Mouse (Mus musculus) embryonic facial prominence, embryonic 12.5 days (tissue): ENCODE data around the gene Was. TPM values are rescaled to one million over a fixed set of nuclear protein-coding genes. Genes with fewer than 3 reads are reported as not detected.

Experiments
- ATAC-seq: fragments of 200-750 bp; cut with Nextera tagmentation; 2 replicates; pipeline ENCODE4 v1.8.0; 2017; ENCODE audit not compliant: insufficient number of reproducible peaks, insufficient read depth, low FRiP score, low TSS enrichment
- H3K27ac ChIP-seq: fragments of 300-500 bp; sonication (generic); 2 replicates; pipeline ENCODE4 v1.5.1; 2016; ENCODE audit warnings: mild to moderate bottlenecking
- H3K27me3 ChIP-seq: fragments of 300-500 bp; sonication (generic); 2 replicates; pipeline ENCODE4 v1.6.1; 2016; ENCODE audit warnings: mild to moderate bottlenecking, moderate library complexity
- H3K36me3 ChIP-seq: fragments of 300-500 bp; sonication (generic); 2 replicates; pipeline ENCODE4 v1.6.1; 2016; ENCODE audit warnings: mild to moderate bottlenecking
- H3K4me1 ChIP-seq: fragments of 300-500 bp; sonication (generic); 2 replicates; pipeline ENCODE4 v1.6.1; 2016
- H3K4me2 ChIP-seq: fragments of 300-500 bp; sonication (generic); replicated peaks from 2 replicates; pipeline ENCODE4 v1.6.1; 2016; ENCODE audit warnings: mild to moderate bottlenecking, moderate library complexity
- H3K4me3 ChIP-seq: fragments of 300-500 bp; sonication (generic); 2 replicates; pipeline ENCODE4 v1.5.1; 2016; ENCODE audit warnings: mild to moderate bottlenecking
- H3K9ac ChIP-seq: fragments of 300-500 bp; sonication (generic); 2 replicates; pipeline ENCODE4 v1.6.1; 2016; ENCODE audit warnings: mild to moderate bottlenecking, moderate library complexity
- H3K9me3 ChIP-seq: fragments of 300-500 bp; sonication (generic); 2 replicates; pipeline ENCODE4 v1.6.1; 2016; ENCODE audit warnings: mild to moderate bottlenecking, moderate library complexity
- WGBS: fragments of 180-500 bp; shearing (Covaris S2); methylation state at CpG from one replicate; pipeline ENCODE4 v1.1.7; 2016; 5-methylcytosine and 5-hydroxymethylcytosine counted together
- polyA plus RNA-seq: library from polyadenylated mRNA; unstranded; fragments of >200 nt; fragmentation: Nextera tagmentation; extraction: Ambion mirVana; gene quantifications from 2 replicates; pipeline ENCODE4 v1.2.1, GENCODE M21; 2016

Was gene
- polyA plus RNA-seq = 0.19 and 0.20 TPM in 2 replicates

DNA sequence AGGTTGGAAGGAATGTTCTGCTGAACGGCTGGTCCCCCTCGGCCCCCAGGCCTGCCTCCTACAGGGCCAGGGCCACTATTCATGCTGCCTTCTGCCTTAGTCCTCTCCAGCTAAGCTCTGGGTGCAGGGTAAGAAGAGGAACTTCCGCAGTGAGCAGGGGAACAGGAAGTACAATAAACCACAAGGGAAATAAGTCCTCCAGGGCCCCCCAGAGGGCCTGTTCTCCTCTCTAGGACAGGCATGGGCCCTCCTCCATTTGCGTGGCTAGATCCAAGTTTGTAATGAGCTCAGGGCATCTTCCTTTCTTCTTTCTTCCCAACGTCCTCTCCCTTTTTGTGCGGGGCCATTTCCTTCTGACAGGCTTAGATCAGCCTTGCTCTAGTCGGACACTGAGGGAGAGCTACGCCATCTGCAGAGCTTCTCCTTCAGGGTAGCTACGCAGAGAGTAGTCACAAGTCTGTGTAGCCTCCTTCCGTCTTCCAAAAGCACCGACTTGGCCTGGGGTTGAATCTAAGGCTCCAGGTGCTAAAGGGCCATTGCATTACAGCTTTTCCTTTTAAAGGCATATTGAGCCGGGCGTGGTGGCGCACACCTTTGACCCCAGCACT is at the start of gene Was:
Gene Was, minus strand, starts transcription at position 153 of the 608 bp plus-strand sequence.
- H3K36me3 ChIP-seq = no peaks in the 10 kb centered on the region
- no peak within 1 kb of the TSS for H3K4me2 ChIP-seq
- H3K27ac ChIP-seq = no peak within 1 kb of the TSS
- no peak within 1 kb of the TSS for H3K4me3 ChIP-seq
- WGBS = 82% methylated on average over 14 of the region's 14 CpGs
- no peaks in the 10 kb centered on the region for H3K4me1 ChIP-seq
- no peaks in the 10 kb centered on the region for H3K9me3 ChIP-seq
- no peaks in the 10 kb centered on the region for H3K27me3 ChIP-seq
- no peak within 1 kb of the TSS for H3K9ac ChIP-seq
- no peak for ATAC-seq

DNA sequence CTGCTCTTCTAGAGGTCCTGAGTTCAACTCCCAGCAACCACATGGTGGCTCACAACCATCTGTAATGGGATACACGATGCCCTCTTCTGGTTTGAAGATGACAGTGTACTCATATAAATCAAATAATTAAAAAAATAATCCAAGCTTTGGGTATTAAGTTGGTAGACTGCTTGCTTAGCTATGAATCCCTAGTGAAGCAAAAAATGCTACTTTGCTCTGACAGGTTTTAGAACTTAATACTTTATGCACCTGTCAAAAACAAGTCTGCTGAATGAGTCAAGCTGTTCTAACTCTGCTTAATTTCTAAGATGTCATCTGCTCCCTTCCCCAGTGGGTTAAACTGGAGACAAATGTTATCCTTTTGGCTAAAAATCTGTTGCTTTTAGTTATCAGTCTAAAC is 49.2 kb upstream of the Was start:
- Histone ChIP-seq H3K36me3 (peaks cover 14% of the 10 kb centered on the region), H3K27ac (no peak overlapping the region), H3K9ac (no peak overlapping the region), H3K4me1 (no peaks in the 10 kb centered on the region), H3K27me3 (no peaks in the 10 kb centered on the region), H3K9me3 (no peaks in the 10 kb centered on the region), H3K4me2 (no peak overlapping the region), H3K4me3 (no peak overlapping the region)
- ATAC-seq = no peak
- WGBS = 58% methylated on average over 1 of the region's 1 CpGs

DNA sequence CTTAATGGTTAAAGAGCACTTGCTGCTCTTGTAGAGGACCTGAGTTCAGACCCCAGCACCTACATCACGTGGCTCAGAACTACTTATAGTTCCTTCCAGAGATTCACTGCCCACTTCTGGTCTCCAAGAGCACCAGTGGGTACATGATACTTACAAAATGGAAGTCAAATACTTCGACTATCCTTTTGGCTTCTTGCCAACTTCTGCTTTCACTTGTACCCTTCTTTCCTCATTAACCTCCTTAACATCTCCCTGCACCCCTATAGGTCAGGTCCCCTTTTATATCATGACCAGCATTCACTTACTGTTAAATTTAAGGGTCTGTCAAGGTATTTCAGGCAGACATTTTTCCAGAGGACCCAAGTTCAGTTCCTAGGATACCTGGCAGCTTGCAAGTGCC is 45.6 kb upstream of the Was start:
- Histone ChIP-seq H3K36me3 (peaks cover 4% of the 10 kb centered on the region; the same call in 1 of the 2 replicates), H3K9ac (no peak overlapping the region), H3K9me3 (no peaks in the 10 kb centered on the region), H3K4me2 (no peak overlapping the region), H3K4me1 (no peaks in the 10 kb centered on the region), H3K27ac (no peak overlapping the region), H3K27me3 (no peaks in the 10 kb centered on the region), H3K4me3 (no peak overlapping the region)
- WGBS = 53% methylated on average over 2 of the region's 2 CpGs
- no peak for ATAC-seq

DNA sequence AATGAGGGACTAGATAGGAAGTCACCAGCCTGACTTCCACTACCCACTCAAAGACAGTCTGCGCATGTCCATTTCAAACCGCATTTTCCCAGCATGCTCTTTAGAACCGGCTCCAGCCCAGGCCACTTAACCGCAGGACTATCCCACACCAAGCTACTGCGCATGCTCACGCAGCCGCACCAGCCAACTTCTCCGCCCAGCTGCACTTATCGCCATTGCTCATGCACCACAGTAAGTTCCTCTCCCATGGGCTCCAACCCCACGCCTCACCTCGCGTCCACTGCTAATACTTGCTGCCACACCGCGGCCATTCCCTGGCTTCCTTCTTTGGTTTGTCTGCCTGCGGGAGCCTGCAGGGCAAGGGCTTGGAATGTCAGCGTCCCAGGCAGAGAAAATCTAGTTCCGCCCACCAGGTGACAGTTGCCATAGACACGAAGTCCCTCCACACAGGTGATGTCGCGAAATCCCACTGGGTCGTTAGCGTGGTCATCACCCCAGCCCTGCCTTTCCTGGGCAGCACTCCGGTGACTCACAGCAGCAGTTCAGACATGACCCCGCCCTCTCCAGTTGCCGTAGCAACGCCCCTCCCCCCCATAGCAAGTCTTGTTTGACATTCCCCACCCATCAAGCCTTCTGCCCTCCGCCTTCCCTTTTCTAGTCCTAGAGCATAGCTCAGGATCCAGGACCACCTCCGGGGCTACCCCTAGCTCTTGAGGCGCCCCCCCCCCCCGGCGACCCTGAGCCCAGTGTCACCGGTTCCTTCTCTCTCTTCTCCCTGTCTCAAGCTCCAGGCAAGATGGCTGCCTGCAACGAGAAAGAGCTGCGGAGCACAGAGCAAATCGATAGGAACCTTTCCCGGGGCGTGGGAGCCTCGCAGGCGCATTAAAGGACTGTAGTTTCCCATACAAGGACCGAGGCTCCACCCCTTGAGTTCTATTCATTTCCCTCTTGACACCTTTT is 42.0 kb upstream of the Was start, which contains the start of gene Wdr13:
Gene Wdr13, minus strand, starts transcription at position 876 of the 960 bp plus-strand sequence.
- peak within 1 kb of the TSS; percentile 51 for H3K4me3 ChIP-seq
- H3K36me3 ChIP-seq = peaks cover 10% of the 10 kb centered on the region; the same call in 1 of the 2 replicates
- WGBS = 15% methylated on average over 39 of the region's 40 CpGs
- peak within 1 kb of the TSS; percentile 48 for H3K9ac ChIP-seq
- peak within 1 kb of the TSS; percentile 88 for H3K27ac ChIP-seq
- peak; percentile 73 for ATAC-seq
- H3K9me3 ChIP-seq = no peaks in the 10 kb centered on the region
- H3K27me3 ChIP-seq = no peaks in the 10 kb centered on the region
- H3K4me2 ChIP-seq = peak within 1 kb of the TSS; percentile 51
- H3K4me1 ChIP-seq = no peaks in the 10 kb centered on the region

DNA sequence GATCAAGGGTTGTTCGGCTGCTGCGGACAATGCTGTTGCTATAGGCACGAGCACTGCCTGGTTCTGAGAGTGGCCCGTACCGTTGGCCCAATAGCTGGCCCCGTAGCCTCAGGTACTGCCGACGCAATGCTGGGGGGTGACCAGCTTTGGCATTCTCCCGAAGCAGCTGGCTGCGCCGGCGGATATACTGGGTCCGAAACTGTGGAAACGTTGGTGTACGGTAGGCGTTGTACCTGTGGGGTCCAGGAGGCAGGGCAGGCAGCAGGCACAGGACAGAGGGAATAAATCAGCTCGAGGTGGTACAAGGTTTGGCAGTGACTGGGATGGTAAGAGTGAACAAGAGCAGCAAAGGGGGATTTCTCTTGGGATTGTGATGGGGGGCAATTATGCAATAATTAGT is 41.1 kb upstream of the Was start:
- H3K36me3 ChIP-seq = peaks cover 10% of the 10 kb centered on the region; the same call in 1 of the 2 replicates
- H3K4me3 ChIP-seq = peak overlapping the region; percentile 51
- no peaks in the 10 kb centered on the region for H3K27me3 ChIP-seq
- H3K9ac ChIP-seq = no peak overlapping the region
- no peak for ATAC-seq
- no peaks in the 10 kb centered on the region for H3K9me3 ChIP-seq
- WGBS = 91% methylated on average over 17 of the region's 17 CpGs
- H3K27ac ChIP-seq = no peak overlapping the region
- H3K4me2 ChIP-seq = peak overlapping the region; percentile 51
- H3K4me1 ChIP-seq = no peaks in the 10 kb centered on the region

DNA sequence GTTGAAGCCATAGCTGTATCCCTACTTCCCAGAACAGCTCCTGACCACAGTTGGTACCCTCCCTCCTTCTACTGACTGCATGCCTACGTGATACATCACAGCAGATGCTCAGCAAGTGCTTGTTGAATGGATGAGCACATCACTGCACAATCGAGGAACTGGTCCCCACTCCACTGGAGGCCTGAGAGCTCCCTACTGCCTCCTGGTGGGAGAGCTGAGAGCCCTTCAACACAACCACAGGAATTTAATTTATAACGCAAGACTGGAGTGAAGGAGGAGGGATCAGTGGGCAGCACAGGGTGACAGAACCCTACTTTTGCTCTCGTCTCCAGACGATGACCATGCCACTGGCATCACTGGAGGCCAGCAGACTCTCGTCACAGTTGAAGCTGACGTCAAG is 34.9 kb upstream of the Was start:
- no peaks in the 10 kb centered on the region for H3K9me3 ChIP-seq
- 72% methylated on average over 7 of the region's 7 CpGs for WGBS
- peaks cover 20% of the 10 kb centered on the region for H3K36me3 ChIP-seq
- H3K27ac ChIP-seq = no peak overlapping the region
- H3K4me3 ChIP-seq = no peak overlapping the region
- no peak overlapping the region for H3K4me2 ChIP-seq
- H3K9ac ChIP-seq = no peak overlapping the region
- H3K27me3 ChIP-seq = no peaks in the 10 kb centered on the region
- H3K4me1 ChIP-seq = no peaks in the 10 kb centered on the region
- ATAC-seq = no peak

DNA sequence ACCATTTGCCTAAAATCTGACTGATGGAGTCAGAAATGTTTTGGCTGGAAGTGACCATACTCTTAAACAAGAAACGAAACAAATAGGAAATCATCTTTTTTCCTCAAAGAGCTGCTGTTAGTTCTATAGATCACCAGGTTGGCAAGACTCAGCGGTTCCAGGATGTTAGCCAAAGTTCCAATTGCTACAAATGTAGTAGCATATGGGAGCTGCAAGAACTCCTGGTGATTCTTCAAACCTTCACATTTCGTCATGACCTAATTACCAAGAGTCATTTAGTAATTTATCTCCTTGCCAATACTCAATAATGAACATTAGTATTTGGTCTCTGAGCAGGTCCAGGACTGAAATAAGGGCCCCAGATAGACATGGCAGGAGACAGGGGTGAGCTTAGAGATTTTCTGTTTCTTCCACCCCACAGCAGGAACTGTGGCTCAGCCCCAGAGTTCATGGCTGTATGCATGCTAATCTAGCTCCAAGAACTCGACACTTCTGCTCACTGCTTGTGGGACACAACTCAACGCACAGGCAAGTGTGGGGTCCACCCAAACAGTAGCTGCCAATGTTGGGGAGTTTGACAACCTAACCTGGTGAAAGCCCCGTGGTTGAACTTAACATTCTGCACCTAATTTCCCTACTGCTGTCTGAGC is 33.6 kb upstream of the Was start:
- Histone ChIP-seq H3K4me1 (no peaks in the 10 kb centered on the region), H3K4me2 (no peak overlapping the region), H3K27ac (no peak overlapping the region), H3K36me3 (peaks cover 15% of the 10 kb centered on the region), H3K4me3 (no peak overlapping the region), H3K27me3 (no peaks in the 10 kb centered on the region), H3K9ac (no peak overlapping the region), H3K9me3 (no peaks in the 10 kb centered on the region)
- no peak for ATAC-seq
- 83% methylated on average over 6 of the region's 6 CpGs for WGBS

DNA sequence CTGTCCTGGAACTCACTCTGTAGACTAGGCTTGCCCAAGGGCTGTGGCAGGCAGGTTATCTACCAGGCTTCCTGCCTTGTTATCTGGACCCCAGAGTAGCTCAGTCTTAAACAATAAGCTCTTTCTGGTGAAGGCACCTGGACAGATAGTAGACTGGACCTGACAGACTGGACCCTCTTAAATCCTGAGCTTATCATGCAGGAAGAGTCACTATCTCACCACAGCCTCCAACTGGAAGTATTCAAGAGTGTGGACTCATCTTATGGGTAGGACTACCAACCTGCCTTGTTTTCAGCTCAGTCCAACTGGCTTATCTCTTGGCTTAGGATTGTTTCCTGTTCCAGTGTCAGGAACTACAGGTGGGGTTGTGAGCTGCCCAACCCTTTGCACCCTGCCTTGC is 27.0 kb upstream of the Was start:
- H3K9me3 ChIP-seq = no peaks in the 10 kb centered on the region
- H3K36me3 ChIP-seq = no peaks in the 10 kb centered on the region
- no peaks in the 10 kb centered on the region for H3K4me1 ChIP-seq
- H3K27me3 ChIP-seq = no peaks in the 10 kb centered on the region
- H3K27ac ChIP-seq = no peak overlapping the region
- no peak overlapping the region for H3K4me2 ChIP-seq
- no peak overlapping the region for H3K4me3 ChIP-seq
- ATAC-seq = no peak
- no peak overlapping the region for H3K9ac ChIP-seq

DNA sequence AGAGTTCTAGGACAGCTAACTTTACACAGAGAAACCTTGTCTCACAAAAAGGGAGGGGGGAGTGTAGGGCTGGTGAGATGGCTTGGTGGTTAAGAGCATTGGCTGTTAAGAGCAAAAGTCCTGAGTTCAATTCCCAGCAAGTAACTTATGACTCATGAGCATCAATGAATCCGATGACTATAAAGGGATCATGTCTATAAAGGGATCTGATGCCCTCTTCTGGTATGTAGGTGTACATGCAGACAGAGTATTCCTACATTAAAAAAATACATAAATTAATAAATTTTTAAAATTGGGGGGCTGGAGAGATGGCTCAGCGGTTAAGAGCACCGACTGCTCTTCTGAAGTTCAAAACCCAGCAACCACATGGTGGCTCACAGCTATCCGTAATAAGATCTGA is 25.0 kb upstream of the Was start:
- no peak overlapping the region for H3K27ac ChIP-seq
- no peaks in the 10 kb centered on the region for H3K27me3 ChIP-seq
- whole genome bisulfite sequencing = 74% methylated on average over 4 of the region's 4 CpGs
- no peaks in the 10 kb centered on the region for H3K36me3 ChIP-seq
- no peak overlapping the region for H3K4me3 ChIP-seq
- H3K9me3 ChIP-seq = no peaks in the 10 kb centered on the region
- ATAC-seq = no peak
- H3K9ac ChIP-seq = no peak overlapping the region
- no peak overlapping the region for H3K4me2 ChIP-seq
- no peaks in the 10 kb centered on the region for H3K4me1 ChIP-seq

DNA sequence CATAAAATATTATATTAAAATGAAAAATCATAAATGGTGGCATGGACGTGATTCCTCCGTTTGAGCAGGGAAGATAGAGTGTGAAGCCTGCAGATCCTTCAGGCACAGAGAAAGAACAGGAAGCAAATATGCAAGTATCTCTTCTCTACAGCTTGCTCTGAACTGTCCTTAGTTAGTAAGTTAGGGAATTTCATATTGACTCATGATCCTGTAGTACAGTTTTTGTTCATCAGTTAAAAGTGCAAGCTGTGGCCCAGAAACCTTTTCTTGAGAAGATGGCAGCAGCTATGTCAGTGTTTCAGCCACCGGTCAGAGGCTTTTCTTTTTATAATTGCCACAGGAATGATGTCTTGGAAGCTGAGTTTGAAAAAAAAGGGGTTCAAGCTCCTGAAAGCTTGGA is 14.7 kb upstream of the Was start:
- H3K4me2 ChIP-seq = no peak overlapping the region
- WGBS = 90% methylated on average over 3 of the region's 3 CpGs
- no peaks in the 10 kb centered on the region for H3K27me3 ChIP-seq
- H3K9me3 ChIP-seq = no peaks in the 10 kb centered on the region
- no peak overlapping the region for H3K27ac ChIP-seq
- H3K4me1 ChIP-seq = 0 out of 2 replicates have a peak, but pooled peaks cover 3% of the 10 kb centered on the region
- no peak overlapping the region for H3K4me3 ChIP-seq
- H3K36me3 ChIP-seq = no peaks in the 10 kb centered on the region
- H3K9ac ChIP-seq = no peak overlapping the region
- ATAC-seq = no peak

DNA sequence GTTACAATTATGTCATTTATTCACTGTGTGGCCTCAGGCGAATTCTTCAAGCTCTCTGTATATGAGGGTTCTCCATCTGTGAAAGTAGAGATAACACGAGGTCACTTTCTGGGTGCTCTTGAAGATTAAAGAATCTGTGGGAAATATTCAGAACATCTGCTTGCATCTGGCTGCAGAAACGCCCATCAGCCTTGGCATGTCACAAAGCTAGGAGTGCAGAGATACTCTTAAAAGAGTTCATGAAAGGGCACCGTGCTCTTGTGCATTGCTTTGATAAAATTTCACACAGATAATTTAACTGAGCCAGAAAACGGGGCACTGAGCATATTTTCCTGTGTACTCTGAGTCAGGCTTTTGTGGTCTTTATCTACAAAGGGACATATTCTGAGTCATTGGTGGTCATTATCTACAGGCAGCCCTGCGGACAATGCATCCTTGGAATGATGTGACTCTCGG is 11.9 kb upstream of the Was start:
- no peak overlapping the region for H3K4me3 ChIP-seq
- no peaks in the 10 kb centered on the region for H3K9me3 ChIP-seq
- H3K36me3 ChIP-seq = no peaks in the 10 kb centered on the region
- H3K4me2 ChIP-seq = no peak overlapping the region
- no peak overlapping the region for H3K27ac ChIP-seq
- 0 out of 2 replicates have a peak, but pooled peaks cover 3% of the 10 kb centered on the region for H3K4me1 ChIP-seq
- WGBS = 57% methylated on average over 7 of the region's 7 CpGs
- no peak overlapping the region for H3K9ac ChIP-seq
- no peak for ATAC-seq
- no peaks in the 10 kb centered on the region for H3K27me3 ChIP-seq
